Mouse (Mus musculus) left cerebral cortex, adult 2 months (tissue): ENCODE measurements around the gene Trmt1. TPM values are rescaled to one million over a fixed set of nuclear protein-coding genes. Genes with fewer than 3 reads are reported as not detected.
A peak's percentile ranks its signal among the peaks of the same experiment; 100 is the strongest.
"Not testable (repeated sequence)": the region's sequence is repeated elsewhere in the genome, so short reads cannot be mapped to it uniquely, and the experiment has no call there.

Experiments
- DNase-seq, 2 experiments: peaks; one replicate each; pipeline ENCODE4 v3.0.0; 2021 to 2022; ENCODE audit warnings: low spot score in 2 of 2, mixed read lengths in 1 of 2; ENCODE audit errors: extremely low spot score in 1 of 2
- H3K27ac ChIP-seq: fragments of 200-600 bp; 2 replicates; pipeline ENCODE4 v1.8.1; 2022
- H3K4me3 ChIP-seq: fragments of 200-600 bp; 2 replicates; pipeline ENCODE4 v1.8.1; 2022
- CTCF ChIP-seq: fragments of 200-600 bp; IDR thresholded peaks from 2 replicates; pipeline ENCODE4 v1.8.1; 2022; ENCODE audit warnings: antibody characterized with exemption, mild to moderate bottlenecking, moderate library complexity
- intact Hi-C: fragments of 180-260 bp; cut with DNase I; formaldehyde crosslinking; loops from one replicate; pipeline ENCODE4 v1.15.1; 2025
- total RNA-seq, 2 experiments: library from RNA; stranded (reverse); gene quantifications; 2 replicates each; pipeline ENCODE4 v1.2.3; 2021

Trmt1 gene
- total RNA-seq, 2 experiments from 2014 or later: 108 to 115 TPM

DNA sequence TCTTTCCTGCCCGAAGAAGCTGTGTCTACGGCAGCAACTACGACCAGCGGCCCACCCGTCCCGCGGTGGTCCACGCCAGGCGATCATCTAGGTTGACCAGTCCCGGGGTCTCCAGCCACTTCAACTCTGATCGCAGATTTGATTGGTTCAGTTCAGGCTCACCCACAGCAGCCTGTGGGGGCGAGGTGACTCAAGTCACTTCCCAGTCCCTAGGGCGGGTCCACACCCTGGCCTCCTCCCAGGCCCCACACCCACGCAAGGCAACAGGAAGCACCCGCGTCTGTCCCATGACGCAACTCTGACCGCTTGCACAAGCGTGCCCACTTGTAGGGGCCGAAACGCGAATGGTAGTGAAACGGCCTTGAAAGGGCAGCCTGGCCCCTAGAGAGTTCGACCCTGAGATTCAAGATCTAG lies 24.6 kb upstream of the Trmt1 start:
- Histone ChIP-seq H3K27ac (peak overlapping the region; percentile 73), H3K4me3 (peak overlapping the region; percentile 81)
- no peak for TF ChIP-seq CTCF
- intact Hi-C loops: no loop called here
- DNase-seq: peak; percentile 51 to 64

DNA sequence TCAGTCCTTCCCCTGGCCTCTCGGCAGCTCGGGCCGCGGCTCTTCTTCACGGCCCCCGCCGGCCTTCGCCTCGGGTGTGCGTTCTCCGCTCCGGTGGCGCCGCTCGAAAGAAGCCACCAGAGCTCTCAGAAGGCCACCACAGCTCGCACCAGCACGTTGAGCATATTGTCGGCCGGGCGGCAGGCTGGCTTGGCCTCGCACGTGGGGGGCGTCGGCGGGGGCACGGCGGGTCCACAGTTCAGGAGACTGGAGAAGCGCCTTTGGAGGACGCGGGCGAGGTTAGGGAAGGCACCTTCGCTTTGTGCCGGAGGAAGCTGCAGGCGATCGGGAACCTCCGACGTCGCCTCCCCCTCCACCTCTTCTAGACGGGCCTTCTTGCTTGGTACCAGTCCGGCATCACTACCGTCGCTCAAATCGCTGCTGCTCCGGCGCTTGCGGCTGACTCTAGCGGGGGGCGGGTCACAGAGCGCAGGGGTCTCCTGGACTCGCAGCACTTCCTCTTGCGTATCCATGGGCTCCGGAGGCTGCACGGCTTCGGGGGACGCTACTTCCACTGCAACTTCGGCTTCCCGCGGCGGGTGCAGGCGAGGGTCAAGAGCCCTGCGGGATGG lies 24.0 kb upstream of the Trmt1 start:
- Histone ChIP-seq H3K4me3 (peak overlapping the region; percentile 81), H3K27ac (peak overlapping the region; percentile 73)
- DNase-seq: peak; percentile 29 to 40
- TF ChIP-seq CTCF: no peak
- intact Hi-C loops: loop anchor here (1.0 to 2.0 kb wide), 2 partner anchors 23 to 25 kb away; partner anchors contain the start of gene Nacc1

DNA sequence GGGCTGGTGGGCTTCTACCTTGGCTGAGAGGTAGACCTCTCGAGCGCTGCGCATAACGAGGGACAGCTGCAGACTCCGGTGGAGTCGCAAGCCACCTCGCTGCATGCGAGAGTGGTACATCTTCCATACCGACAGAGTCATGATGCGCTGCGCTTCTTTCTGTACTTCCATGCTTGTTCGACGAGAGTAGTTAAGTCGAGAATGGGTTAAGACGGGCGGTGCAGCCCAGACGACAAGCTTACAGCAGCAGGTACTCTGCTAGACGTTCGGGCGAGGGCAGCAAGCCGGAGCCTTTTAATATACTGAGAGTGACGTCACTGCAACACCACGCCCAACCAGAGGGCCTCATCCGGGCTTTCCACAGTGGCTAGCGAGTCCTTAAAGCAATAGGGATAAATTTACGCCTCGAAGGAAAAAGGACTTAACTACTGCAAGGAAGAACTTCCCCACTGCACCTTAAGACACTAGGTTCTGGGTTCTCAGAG lies 23.5 kb upstream of the Trmt1 start, which contains the start of gene Ier2:
Gene Ier2 (minus strand): TSS at position 272 of the 485 bp plus-strand sequence.
- no peak; the same call in 1 of the 2 replicates for TF ChIP-seq CTCF
- intact Hi-C loops: loop anchor here (1.0 to 2.0 kb wide), 2 partner anchors 24 to 25 kb away; partner anchors contain the start of gene Nacc1
- DNase-seq: peak; percentile 86 to 92
- Histone ChIP-seq H3K4me3 (peak within 1 kb of the TSS; percentile 81), H3K27ac (peak within 1 kb of the TSS; percentile 73)

DNA sequence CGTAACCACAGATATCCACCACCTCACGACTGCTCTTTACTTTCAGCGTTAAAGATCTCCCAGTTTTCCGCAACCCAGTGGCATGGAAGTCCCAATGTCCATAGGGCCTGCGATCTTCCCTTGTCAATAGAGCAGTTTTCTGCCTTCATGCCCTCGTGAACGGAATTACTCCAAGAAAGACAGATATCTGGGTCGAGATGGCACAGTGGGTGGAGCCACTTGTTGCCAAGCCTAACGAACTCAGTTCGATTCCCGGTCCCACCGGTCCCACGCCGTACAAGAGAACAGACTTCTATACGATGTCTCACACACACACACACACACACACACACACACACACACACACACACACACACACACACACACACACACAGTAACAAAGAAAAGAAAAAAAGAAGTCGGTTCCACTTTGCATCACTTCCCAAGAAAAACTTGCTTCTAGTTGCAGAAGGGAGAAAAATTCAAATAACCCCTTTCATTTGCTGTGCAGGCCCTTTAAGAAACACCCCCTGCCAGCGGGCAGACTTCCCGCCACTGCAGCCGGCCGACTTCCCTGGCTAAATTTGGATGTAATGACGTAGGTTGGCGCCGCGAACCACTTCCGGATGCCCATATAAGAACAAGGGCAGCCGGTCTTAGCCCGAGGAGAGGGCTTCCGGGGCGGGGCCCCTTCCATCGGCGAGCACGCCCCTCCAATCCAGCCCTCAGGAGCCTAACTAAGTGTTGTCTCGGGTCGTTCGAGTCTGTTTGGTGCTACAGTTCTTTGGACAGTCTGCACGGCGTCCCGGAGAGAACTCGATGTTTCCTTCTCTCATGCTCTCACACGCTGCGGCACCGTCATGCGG lies 22.4 kb upstream of the Trmt1 start:
- Histone ChIP-seq H3K4me3 (peak overlapping the region; percentile 81), H3K27ac (peak overlapping the region; percentile 82)
- intact Hi-C loops: loop anchor here (2.0 kb wide), 1 partner anchor 25 kb away; no protein-coding TSS in a partner anchor
- TF ChIP-seq CTCF: no peak
- peak; percentile 93 to 95 for DNase-seq

DNA sequence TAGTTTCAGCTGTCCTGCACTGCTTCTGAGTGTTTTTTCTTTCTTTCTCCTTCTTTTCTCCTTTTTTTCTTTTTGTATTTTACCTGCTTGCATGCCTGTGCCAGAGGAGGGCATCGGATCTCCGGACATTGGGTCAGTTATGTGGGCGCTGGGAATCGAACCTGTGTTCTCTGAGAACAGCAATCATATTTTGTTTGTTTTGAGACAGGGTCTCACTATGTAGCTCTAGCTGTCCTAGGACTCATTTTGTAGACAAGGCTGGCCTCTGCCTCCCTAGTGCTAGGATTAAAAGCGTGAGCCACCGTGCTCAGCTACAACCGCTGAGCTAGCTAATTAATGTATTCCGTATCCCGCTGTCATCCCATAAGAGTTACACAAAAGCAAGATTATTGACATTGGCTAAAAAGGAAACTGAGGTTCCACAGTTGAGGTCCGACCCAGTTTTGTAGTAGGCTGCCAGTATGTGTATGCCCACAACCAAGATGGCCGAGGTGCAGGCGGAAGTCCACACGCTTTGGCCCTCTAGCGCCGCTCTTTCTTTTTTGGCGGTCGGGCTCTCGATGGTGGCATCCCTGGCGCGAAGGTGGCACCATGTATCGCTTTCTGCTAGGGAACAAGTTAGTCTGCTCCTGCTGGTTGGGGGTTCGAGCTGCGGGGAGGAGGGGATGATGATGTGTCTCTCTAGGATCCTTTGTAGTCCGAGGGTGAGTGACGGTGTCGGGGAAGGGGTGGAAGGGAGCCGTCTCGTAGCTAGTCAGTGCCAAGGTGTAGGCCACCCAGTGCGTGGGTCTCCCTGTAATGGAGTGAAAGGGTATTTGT lies 21.3 kb upstream of the Trmt1 start:
- TF ChIP-seq CTCF: peak; percentile 45
- Histone ChIP-seq H3K27ac (peak overlapping the region; percentile 82), H3K4me3 (peak overlapping the region; percentile 81)
- peak; percentile 73 to 77 for DNase-seq
- intact Hi-C loops: loop anchor here (1.0 kb wide), 1 partner anchor 25 kb away; no protein-coding TSS in a partner anchor

DNA sequence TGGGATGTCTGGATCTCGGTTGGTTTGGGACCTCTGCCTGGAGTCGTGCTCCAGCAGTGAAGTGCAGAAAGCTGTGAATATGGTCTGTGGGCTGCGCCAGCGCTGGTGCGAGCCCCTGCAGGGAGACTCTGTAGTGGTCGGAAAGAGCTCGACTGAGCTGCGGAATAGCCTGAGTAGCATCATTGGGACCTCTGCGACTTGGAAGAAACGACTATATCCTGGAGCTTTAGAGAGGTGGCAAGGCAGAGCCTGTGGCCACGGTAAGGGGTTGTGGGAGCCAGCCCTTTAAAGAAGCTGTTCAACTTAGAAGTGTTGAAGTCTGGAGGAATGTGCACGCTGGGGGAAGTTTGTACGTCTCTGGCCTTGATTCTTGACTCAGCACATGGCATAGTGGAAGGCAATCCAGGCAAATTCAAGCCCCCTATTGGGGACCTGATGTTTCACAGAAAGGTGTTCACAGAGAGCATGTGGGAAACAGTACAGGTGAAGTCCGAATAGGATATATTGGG lies 20.7 kb upstream of the Trmt1 start:
- intact Hi-C loops: loop anchor here (1.0 kb wide), 1 partner anchor 24 kb away; no protein-coding TSS in a partner anchor
- no peak for TF ChIP-seq CTCF
- peak overlapping the region; percentile 82 for H3K27ac ChIP-seq
- H3K4me3 ChIP-seq: peak overlapping the region; percentile 81
- DNase-seq: no peak

DNA sequence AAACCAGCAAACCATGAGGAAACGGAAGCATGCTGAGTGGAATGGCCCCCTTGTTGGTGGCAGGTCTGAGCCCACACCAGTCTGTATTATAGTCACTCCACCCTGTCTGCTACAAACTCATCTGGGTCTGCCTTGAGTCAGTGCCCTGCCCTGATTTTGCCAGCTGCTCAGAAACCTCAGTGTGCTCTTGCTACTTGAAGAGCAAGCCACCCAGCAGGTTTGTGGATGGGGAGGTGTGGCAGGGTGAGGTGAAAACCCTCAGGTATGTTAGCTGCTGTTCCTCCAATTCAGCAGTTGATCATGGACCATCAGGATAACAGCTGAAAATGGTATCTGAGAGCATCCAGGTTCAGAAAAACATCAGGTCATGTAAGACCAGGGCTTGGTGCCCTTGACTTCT lies 18.0 kb upstream of the Trmt1 start:
- intact Hi-C loops: no loop called here
- DNase-seq: no peak
- no peak for TF ChIP-seq CTCF
- Histone ChIP-seq H3K4me3 (no peak overlapping the region), H3K27ac (no peak overlapping the region)

DNA sequence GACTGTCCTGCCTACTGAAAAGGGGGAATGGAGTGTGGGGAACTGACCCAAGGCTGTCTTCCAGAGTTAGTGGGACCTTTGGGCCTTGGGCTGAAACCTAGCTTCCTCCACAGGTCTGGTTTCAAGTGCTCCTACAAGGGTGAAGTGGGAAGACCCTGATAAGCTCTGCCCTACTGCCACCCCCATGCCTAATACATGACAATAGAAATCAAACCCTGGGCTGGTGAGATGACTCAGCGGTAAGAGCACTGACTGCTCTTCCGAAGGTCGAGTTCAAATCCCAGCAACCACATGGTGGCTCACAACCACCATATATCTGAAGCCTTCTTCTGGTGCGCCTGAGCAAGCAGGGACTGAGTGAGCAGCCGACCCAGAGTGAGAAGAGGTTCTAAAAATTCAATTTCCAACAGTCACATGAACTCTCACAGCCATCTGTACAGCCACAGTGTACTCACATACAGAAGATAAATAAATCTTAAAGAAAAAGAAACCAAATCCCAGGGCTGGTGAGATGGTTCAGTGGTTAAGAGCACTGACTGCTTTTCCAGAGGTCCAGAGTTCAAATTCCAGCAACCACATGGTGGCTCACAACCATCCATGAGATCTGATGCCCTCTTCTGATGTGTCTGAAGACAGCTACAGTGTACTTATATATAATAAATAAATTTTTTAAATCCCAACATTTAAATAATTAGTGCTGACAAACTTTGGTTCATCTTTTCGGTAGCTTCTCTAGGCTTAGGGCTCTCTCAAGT lies 17.2 kb upstream of the Trmt1 start:
- no peak overlapping the region for H3K4me3 ChIP-seq
- TF ChIP-seq CTCF: no peak
- DNase-seq: no peak
- intact Hi-C loops: no loop called here
- H3K27ac ChIP-seq: no peak overlapping the region

DNA sequence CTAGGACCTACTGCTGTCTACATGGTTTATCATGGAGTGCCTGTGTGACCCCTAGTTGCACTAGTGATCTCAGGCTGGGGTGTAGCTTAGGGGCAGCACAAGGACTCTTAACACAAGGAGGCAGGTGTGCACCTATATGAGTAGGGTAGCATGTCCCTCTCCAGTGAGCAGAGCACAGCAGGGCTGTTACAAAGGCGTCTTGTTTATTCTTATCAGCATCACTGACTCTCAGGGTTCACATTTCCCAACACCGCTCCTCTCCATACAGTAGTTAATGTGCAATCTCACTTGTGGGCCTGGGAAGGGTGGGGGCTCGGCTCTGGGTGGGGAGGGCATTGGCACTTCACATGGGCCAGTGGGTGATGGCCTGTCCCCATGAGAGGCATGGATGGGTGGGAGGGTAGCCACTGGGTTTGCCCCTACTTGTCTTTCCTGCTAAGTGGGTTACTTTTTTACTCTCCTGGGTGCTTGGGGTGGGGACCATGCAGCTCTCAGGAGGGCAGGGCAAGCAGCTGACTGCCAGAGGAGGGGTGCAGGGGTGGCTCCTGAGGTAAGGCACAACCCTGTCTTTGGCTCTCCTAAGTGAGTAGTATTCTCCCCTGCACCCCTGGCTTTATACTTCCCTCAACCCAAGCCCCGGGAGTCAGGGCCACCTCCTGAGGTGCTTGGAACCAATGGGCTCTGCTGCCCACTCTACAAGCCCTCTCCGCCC lies 15.7 kb upstream of the Trmt1 start:
- DNase-seq, H3K4me3 ChIP-seq, intact Hi-C loops, H3K27ac ChIP-seq: not testable (repeated sequence)

DNA sequence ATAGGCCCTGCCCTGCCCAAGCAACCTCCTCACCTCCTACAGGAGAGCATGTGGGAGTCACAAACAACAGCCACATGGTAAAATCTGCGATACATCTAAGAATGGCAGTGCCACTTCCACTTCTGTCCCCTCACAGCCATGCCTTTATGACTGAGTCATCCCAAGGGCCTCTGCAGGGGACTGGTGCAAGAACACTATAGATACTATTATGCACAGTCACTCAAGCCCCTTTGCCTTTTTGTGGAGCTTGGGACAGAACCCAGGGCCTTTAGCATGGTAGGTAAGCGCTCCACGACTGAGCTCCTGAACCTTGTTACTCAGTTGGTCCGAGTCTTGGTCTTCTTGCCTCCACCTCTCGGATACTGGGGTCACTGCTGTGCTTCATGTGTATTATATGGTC lies 8.8 kb upstream of the Trmt1 start:
- no peak overlapping the region for H3K27ac ChIP-seq
- no peak overlapping the region for H3K4me3 ChIP-seq
- DNase-seq: no peak
- TF ChIP-seq CTCF: no peak
- intact Hi-C loops: no loop called here
